Mouse (Mus musculus): Measurements from ENCODE around the gene Tomm6. TPM values are rescaled to one million over a fixed set of nuclear protein-coding genes. Genes with fewer than 3 reads are reported as not detected.

The Tomm6 gene
- polyA plus RNA-seq, 1 experiment from 2014 or later = 385 TPM

DNA sequence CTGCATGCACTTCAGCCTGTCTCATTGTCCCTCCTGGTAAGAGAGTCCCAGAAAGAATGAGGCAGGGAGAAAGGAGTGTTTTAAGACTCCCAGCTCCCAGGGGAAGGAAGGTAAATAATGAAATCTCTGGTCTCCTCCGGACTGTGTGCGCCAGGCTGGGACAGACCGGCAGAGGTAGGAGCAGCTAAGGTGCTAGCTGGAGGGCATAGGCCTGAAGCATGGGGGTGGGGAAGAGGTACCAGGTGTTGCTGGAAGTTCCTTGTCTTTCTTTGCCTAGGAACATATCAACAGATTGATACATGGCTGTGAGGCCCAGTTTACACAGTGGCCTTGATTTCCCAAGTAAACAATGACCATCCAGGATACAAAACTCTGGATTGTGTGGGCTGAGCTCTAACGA is 20.8 kb upstream of the Tomm6 start:
- ATAC-seq (ENCODE audit: borderline replicate concordance, extremely low read depth, low FRiP score, low TSS enrichment) = no peak
- WGBS = 44% methylated on average over 4 of the region's 4 CpGs
- Histone ChIP-seq H3K27me3 (no peaks in the 10 kb centered on the region), H3K36me3 (no peaks in the 10 kb centered on the region), H3K9ac (no peak overlapping the region), H3K9me3 (no peaks in the 10 kb centered on the region), H3K4me1 (peaks cover 10% of the 10 kb centered on the region; the same call in 1 of the 2 replicates), H3K4me2 (no peak overlapping the region), H3K27ac (no peak overlapping the region), H3K4me3 (no peak overlapping the region)

DNA sequence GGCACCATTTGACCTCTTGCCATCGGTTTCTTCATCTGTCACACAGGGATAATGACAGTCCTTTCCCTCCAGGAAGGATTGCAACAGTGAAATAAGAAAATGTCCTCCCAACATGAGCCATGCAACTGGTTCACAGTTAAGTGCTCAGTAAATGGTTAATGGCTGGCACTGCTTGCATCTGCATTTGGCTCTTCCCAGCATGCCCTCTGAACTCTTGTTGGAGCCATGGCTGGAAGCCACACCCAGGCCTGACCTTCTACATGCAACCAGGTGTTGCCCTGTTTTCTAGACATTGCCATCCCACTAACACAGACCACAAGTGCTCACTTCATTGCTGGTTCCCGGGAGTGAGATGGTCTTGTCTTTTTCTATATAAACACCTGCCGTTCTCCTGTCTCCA is 19.8 kb upstream of the Tomm6 start:
- H3K4me3 ChIP-seq = no peak overlapping the region
- no peaks in the 10 kb centered on the region for H3K27me3 ChIP-seq
- H3K9ac ChIP-seq = no peak overlapping the region
- no peak overlapping the region for H3K4me2 ChIP-seq
- no peak overlapping the region for H3K27ac ChIP-seq
- ATAC-seq (ENCODE audit: borderline replicate concordance, extremely low read depth, low FRiP score, low TSS enrichment) = no peak
- peaks cover 15% of the 10 kb centered on the region; the same call in 1 of the 2 replicates for H3K4me1 ChIP-seq
- 70% methylated on average over 3 of the region's 3 CpGs for WGBS
- no peaks in the 10 kb centered on the region for H3K9me3 ChIP-seq
- 0 out of 2 replicates have a peak, but pooled peaks cover 5% of the 10 kb centered on the region for H3K36me3 ChIP-seq

DNA sequence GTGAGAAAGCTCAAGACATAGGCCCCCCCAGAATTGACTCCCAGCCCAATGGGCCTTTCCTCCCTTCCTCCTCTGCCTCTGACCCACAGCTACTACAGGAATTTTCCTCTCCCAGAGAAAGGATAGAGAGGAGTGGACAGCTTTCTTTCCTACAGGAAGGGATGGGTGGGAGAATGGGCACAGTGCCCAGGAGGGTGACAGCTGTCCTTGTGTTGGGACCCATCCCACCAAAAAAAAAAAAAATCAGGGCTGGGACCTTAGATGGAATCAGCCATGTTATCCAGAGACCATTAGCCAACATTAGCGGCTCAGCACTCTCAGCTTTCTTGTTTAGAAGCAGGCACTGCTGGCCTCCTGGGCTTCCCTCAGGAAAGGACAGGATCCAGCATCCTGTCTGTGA is 18.0 kb upstream of the Tomm6 start:
- H3K27ac ChIP-seq = no peak overlapping the region
- 42% methylated on average over 1 of the region's 1 CpGs for WGBS
- no peak overlapping the region for H3K4me3 ChIP-seq
- H3K4me1 ChIP-seq = peaks cover 18% of the 10 kb centered on the region
- no peak for ATAC-seq (ENCODE audit: borderline replicate concordance, extremely low read depth, low FRiP score, low TSS enrichment)
- H3K36me3 ChIP-seq = 0 out of 2 replicates have a peak, but pooled peaks cover 5% of the 10 kb centered on the region
- H3K27me3 ChIP-seq = no peaks in the 10 kb centered on the region
- H3K9me3 ChIP-seq = no peaks in the 10 kb centered on the region
- H3K4me2 ChIP-seq = no peak overlapping the region
- H3K9ac ChIP-seq = no peak overlapping the region

DNA sequence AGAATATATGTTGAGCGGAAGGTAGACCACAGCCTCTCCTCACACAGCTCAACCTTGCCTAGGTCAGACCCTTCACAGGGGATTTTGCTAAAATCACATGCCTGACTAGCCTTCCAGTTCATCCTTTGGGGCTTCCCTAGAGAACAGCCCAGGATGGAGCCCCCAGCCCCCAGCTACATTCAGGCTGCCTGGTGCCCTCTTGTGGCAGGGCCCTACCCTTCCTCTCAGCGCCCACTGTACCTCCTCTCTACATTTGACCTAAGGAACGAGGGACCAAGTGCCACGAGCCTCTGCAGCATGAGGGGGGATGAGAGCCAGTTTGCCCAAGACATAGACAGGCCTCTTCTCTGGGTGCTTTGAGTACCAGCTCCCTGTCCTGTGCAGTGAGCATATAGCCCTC is 16.5 kb upstream of the Tomm6 start:
- no peak overlapping the region for H3K9ac ChIP-seq
- H3K4me2 ChIP-seq = no peak overlapping the region
- no peaks in the 10 kb centered on the region for H3K27me3 ChIP-seq
- no peak for ATAC-seq (ENCODE audit: borderline replicate concordance, extremely low read depth, low FRiP score, low TSS enrichment)
- H3K4me3 ChIP-seq = no peak overlapping the region
- H3K9me3 ChIP-seq = no peaks in the 10 kb centered on the region
- H3K36me3 ChIP-seq = peaks cover 5% of the 10 kb centered on the region; the same call in 1 of the 2 replicates
- peaks cover 29% of the 10 kb centered on the region for H3K4me1 ChIP-seq
- WGBS = 71% methylated on average over 4 of the region's 4 CpGs
- no peak overlapping the region for H3K27ac ChIP-seq

DNA sequence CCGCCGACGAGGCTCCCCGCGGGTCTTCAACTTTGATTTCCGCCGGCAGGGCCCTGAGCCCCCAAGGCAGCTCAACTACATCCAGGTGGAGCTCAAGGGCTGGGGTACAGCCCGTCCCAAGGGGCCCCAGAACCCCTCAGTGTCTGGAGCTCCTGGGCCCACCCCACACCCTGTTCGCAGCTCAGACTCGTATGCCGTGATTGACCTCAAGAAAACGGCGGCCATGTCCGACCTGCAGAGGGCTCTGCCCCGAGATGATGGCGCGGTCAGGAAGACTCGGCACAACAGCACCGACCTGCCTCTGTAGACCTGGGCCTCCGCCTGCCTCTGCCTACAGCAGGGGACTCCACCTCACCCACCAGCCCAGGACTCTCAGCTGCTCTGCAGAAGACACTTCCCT is 15.4 kb upstream of the Tomm6 start:
- Histone ChIP-seq H3K4me2 (peak overlapping the region; percentile 44), H3K27me3 (no peaks in the 10 kb centered on the region), H3K9me3 (no peaks in the 10 kb centered on the region), H3K36me3 (peaks cover 5% of the 10 kb centered on the region; the same call in 1 of the 2 replicates), H3K4me1 (peaks cover 33% of the 10 kb centered on the region), H3K27ac (peak overlapping the region; percentile 87), H3K4me3 (0 out of 2 replicates have a peak overlapping the region, but pooled peaks have one; percentile 5), H3K9ac (no peak overlapping the region)
- ATAC-seq (ENCODE audit: borderline replicate concordance, extremely low read depth, low FRiP score, low TSS enrichment) = no peak
- WGBS = 31% methylated on average over 20 of the region's 20 CpGs

DNA sequence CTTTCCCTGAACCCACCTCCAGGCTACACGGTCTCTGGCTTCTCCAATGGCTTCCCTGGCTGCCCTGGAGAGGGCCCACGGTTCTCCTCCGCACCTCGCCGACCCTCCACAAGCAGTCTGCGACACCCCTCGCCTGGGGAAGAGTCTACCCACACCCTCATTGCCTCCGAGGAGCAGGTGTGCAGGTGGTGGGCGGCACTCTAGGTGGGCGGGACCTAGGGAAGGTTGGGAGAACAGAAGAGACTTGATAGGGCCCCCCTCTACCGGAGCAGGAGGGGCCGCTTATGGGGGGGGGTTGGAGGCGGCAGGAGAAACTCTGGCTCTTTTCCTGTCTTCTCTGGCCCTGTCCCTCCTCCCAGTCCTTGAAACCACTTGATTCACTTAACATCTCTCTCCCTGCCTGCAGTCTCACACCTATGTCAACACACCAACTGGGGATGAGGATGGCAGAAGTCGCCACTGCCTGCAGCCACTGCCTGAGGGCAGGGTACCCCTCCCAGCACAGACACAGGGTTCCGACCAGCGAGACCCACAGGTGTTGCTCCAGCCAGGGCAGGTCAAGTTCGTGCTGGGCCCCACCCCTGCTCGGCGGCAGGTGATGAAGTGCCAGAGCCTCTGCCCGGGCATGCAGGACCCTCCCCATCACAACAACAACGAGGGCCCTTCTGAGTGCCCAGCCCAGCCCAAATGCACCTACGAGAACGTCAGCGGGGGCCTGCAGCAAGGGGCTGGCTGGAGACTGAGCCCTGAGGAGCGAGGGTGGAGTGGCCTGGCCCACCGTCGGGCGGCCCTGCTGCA is 14.6 kb upstream of the Tomm6 start:
- peak overlapping the region; percentile 44 for H3K4me2 ChIP-seq
- peaks cover 33% of the 10 kb centered on the region for H3K4me1 ChIP-seq
- no peak overlapping the region for H3K9ac ChIP-seq
- 37% methylated on average over 26 of the region's 28 CpGs for WGBS
- peak; percentile 68 for ATAC-seq (ENCODE audit: borderline replicate concordance, extremely low read depth, low FRiP score, low TSS enrichment)
- H3K4me3 ChIP-seq = 0 out of 2 replicates have a peak overlapping the region, but pooled peaks have one; percentile 5
- H3K9me3 ChIP-seq = no peaks in the 10 kb centered on the region
- no peaks in the 10 kb centered on the region for H3K27me3 ChIP-seq
- peak overlapping the region; percentile 87 for H3K27ac ChIP-seq
- peaks cover 5% of the 10 kb centered on the region; the same call in 1 of the 2 replicates for H3K36me3 ChIP-seq

DNA sequence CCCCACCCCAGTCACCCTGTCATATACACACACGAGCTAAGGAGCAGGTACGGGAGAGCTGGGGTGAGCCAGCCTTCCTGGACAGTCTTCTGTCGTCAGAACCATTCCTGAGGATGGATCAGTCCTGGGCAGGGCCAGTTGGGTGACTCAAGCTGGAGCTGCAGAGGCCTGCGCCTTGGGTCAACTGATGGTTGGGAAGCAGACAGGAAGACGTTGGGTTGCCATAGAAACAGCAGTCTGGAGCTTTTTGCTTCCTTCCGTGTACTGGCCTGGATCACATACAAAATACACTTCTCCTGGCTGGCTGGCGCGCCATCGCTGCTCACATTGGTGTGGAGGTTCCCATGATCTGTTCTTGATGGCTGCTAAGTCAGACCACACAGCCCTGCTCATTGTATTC is 13.6 kb upstream of the Tomm6 start:
- Histone ChIP-seq H3K27ac (peak overlapping the region; percentile 87), H3K36me3 (peaks cover 5% of the 10 kb centered on the region; the same call in 1 of the 2 replicates), H3K4me3 (no peak overlapping the region), H3K4me2 (no peak overlapping the region; the same call in 1 of the 2 replicates), H3K9me3 (no peaks in the 10 kb centered on the region), H3K9ac (no peak overlapping the region), H3K27me3 (no peaks in the 10 kb centered on the region), H3K4me1 (peaks cover 32% of the 10 kb centered on the region)
- WGBS = 66% methylated on average over 9 of the region's 9 CpGs
- ATAC-seq (ENCODE audit: borderline replicate concordance, extremely low read depth, low FRiP score, low TSS enrichment) = no peak

DNA sequence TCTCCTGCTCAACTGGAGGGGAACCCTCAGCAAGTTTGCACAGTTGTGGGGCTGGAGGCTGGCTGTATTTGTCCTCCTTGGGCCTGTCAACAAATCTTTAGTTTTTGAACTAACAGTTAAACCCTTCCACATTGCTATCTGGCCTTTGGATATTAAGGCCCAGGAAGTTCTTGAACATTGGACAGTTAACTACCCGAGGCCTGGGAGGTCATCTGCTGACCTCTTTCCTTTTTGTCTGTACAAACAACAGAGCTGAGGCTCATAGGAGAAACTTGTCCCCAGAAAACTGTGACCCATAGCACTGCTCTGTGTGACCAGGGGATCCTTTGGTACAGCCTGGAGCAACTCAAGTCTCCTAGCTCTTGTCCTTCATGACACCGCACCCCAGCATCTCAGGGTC is 10.9 kb upstream of the Tomm6 start:
- no peak overlapping the region for H3K9ac ChIP-seq
- H3K27ac ChIP-seq = no peak overlapping the region
- H3K27me3 ChIP-seq = no peaks in the 10 kb centered on the region
- peaks cover 5% of the 10 kb centered on the region; the same call in 1 of the 2 replicates for H3K36me3 ChIP-seq
- no peak overlapping the region for H3K4me3 ChIP-seq
- H3K4me2 ChIP-seq = no peak overlapping the region
- no peaks in the 10 kb centered on the region for H3K9me3 ChIP-seq
- ATAC-seq (ENCODE audit: borderline replicate concordance, extremely low read depth, low FRiP score, low TSS enrichment) = no peak
- 72% methylated on average over 2 of the region's 2 CpGs for WGBS
- H3K4me1 ChIP-seq = peaks cover 32% of the 10 kb centered on the region

DNA sequence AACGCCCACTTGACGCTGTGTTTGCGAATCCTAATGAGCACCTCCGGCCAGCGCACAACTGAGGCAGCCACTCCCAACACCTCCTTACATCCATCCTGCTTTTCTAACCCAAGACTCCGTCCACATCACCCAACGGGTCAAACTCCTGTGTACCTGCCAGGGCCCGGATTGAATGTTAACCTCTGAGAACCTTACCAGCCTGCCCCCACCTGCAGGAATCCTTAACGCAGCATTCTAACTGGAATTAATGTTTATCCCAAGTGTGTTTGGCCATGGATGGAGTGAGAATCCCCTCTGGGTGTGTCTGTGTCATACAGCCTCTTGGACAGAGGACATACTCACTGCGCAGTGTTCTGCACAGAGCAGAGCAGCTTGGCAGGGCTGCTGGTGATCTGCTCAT is 10.0 kb upstream of the Tomm6 start:
- no peaks in the 10 kb centered on the region for H3K9me3 ChIP-seq
- H3K4me2 ChIP-seq = no peak overlapping the region
- H3K27me3 ChIP-seq = no peaks in the 10 kb centered on the region
- H3K36me3 ChIP-seq = peaks cover 2% of the 10 kb centered on the region; the same call in 1 of the 2 replicates
- no peak for ATAC-seq (ENCODE audit: borderline replicate concordance, extremely low read depth, low FRiP score, low TSS enrichment)
- WGBS = 84% methylated on average over 10 of the region's 10 CpGs
- no peak overlapping the region for H3K27ac ChIP-seq
- peaks cover 35% of the 10 kb centered on the region for H3K4me1 ChIP-seq
- H3K9ac ChIP-seq = no peak overlapping the region
- H3K4me3 ChIP-seq = no peak overlapping the region

DNA sequence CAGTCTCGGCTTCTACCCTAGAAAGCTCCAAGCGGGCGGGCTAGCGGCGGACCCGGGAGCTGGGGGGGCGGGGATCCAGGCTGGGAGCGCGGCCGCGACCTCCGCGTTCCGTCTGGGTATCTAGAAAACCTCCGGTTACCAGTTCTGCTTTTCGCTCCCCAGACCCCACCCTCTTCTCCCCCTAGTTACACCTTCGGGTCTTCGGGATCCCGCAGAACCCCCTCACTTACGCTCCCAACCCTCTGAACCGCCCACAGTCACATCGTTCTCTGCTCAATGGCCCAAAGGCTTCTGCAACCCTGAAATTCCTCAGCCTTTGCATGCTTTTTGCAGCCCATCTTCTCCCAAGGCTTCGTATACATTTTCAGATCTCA is 7.1 kb upstream of the Tomm6 start:
- peak overlapping the region; percentile 87 for H3K4me3 ChIP-seq
- H3K9me3 ChIP-seq = no peaks in the 10 kb centered on the region
- H3K4me1 ChIP-seq = peaks cover 24% of the 10 kb centered on the region
- no peaks in the 10 kb centered on the region; the same call in 1 of the 2 replicates for H3K27me3 ChIP-seq
- H3K9ac ChIP-seq = peak overlapping the region; percentile 79
- under 1% methylated on average over 22 of the region's 23 CpGs for WGBS
- peak overlapping the region; percentile 94 for H3K4me2 ChIP-seq
- H3K27ac ChIP-seq = peak overlapping the region; percentile 67
- 0 out of 2 replicates have a peak, but pooled peaks have one; percentile 1 for ATAC-seq (ENCODE audit: borderline replicate concordance, extremely low read depth, low FRiP score, low TSS enrichment)
- no peaks in the 10 kb centered on the region; the same call in 1 of the 2 replicates for H3K36me3 ChIP-seq

DNA sequence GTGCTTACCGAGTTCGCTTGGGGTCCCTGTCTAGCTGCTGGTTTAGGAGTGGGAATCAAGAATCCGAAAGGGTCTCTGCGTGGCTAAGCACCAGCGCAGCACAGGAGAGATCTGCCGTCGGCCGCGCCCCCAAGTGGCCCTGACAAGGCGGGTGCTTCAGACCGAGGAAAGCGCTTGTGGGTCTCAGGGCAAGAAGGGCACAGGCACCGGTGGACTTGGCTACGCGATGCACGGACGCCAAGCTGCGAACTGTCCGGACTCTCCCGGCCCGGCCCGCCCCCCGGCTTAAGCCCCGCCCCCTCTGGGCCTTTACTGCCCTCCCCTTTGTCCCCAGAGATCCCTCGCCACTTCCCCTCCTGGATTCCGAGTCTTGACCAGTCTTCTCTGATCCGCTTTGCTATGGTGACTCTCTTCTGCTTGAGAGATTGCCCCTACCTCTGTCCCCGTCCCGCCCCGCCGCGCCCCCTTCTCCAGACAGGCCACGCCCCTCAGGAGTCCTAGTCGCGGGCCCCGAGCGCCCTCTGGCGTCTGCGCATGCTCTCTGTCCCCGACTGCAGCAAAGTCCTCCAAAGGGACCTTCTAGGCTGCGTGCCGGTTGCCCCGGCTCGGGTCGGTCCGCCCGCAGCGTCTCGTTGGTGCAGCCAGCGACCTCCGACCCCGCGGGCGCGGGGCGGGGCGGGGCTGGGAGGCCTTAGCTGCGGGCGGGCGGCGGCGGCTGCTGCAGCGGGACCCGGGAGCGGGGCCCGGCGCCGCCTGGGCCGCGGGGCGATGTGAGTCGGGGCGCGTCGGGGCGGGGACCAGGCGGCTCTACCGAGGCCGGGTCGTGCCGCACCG is 6.5 kb upstream of the Tomm6 start, which contains the start of gene Prickle4:
TSS of gene Prickle4 (minus strand) at position 234 of the 834 bp plus-strand sequence.
- H3K27ac ChIP-seq = peak within 1 kb of the TSS; percentile 67
- H3K9ac ChIP-seq = peak within 1 kb of the TSS; percentile 79
- H3K4me2 ChIP-seq = peak within 1 kb of the TSS; percentile 94
- H3K4me1 ChIP-seq = peaks cover 21% of the 10 kb centered on the region
- ATAC-seq (ENCODE audit: borderline replicate concordance, extremely low read depth, low FRiP score, low TSS enrichment) = peak; percentile 93
- H3K36me3 ChIP-seq = no peaks in the 10 kb centered on the region
- peak within 1 kb of the TSS; percentile 87 for H3K4me3 ChIP-seq
- H3K27me3 ChIP-seq = no peaks in the 10 kb centered on the region; the same call in 1 of the 2 replicates
- under 1% methylated on average over 62 of the region's 82 CpGs for WGBS
- H3K9me3 ChIP-seq = no peaks in the 10 kb centered on the region

DNA sequence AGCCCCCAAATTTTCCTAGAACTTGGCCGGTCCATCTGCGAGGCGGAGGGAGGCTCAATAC is 6.1 kb upstream of the Tomm6 start, which contains the start of gene Gm21981:
TSS of gene Gm21981 (minus strand) at position 14 of the 61 bp plus-strand sequence.
- Histone ChIP-seq H3K36me3 (no peaks in the 10 kb centered on the region), H3K27ac (peak within 1 kb of the TSS; percentile 67), H3K4me1 (peaks cover 21% of the 10 kb centered on the region), H3K9me3 (no peaks in the 10 kb centered on the region), H3K4me2 (peak within 1 kb of the TSS; percentile 94), H3K4me3 (peak within 1 kb of the TSS; percentile 87), H3K27me3 (no peaks in the 10 kb centered on the region; the same call in 1 of the 2 replicates), H3K9ac (peak within 1 kb of the TSS; percentile 79)
- no peak for ATAC-seq (ENCODE audit: borderline replicate concordance, extremely low read depth, low FRiP score, low TSS enrichment)
- WGBS = 0% methylated on average over 3 of the region's 3 CpGs

Measured in lung, embryonic 15.5 days (tissue).